Mouse (Mus musculus) brain, embryonic 14.5 days (tissue): ENCODE results near the gene Grin2a.

ENCODE experiments used
- CTCF ChIP-seq: fragments of 200-500 bp; IDR thresholded peaks from 2 replicates; pipeline ENCODE4 v1.5.1; 2012; ENCODE audit warnings: inconsistent platforms, mild to moderate bottlenecking, moderate library complexity, borderline replicate concordance; ENCODE audit not compliant: insufficient read depth, insufficient read length; ENCODE audit errors: extremely low read depth
- POLR2A ChIP-seq: fragments of 200-500 bp; IDR thresholded peaks from 2 replicates; pipeline ENCODE4 v1.6.1; 2012; ENCODE audit warnings: mild to moderate bottlenecking, inconsistent platforms, borderline replicate concordance; ENCODE audit not compliant: poor library complexity, insufficient read depth, insufficient read length, severe bottlenecking; ENCODE audit errors: extremely low read depth

DNA sequence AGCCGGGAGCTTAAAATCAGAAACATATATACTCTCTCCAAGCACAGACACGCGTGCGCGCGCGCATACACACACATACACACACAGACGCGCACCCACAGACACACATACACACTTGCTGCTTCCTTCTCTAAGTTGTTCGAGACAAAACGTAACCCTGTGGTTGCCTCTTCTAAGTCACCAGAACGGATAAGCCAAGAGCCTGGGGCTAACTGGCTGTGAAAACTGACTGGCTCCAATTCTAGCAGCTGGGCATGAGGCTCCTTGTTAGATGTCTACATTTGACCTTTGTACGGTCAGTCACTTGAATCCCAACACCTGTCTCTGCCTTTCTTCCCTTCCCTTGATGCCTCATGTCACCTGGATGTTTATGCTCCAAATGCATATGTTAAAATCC is 452 bp upstream of the Grin2a start:
- TF ChIP-seq POLR2A (no peak), CTCF (no peak)
